Mouse (Mus musculus) neural tube, embryonic 14.5 days (tissue): ENCODE data around the gene Fndc3a. TPM values are rescaled to one million over a fixed set of nuclear protein-coding genes. Genes with fewer than 3 reads are reported as not detected.

Source experiments
- ATAC-seq: fragments of 200-750 bp; cut with Nextera tagmentation; 2 replicates; pipeline ENCODE4 v1.8.0; 2017; ENCODE audit warnings: low read depth, mild to moderate bottlenecking, moderate TSS enrichment, moderate library complexity
- H3K27ac ChIP-seq: fragments of 300-500 bp; sonication (generic); 2 replicates; pipeline ENCODE4 v1.5.1; 2014; ENCODE audit warnings: low read depth, mild to moderate bottlenecking, control low read depth, low read length, moderate library complexity, mixed read lengths
- H3K27me3 ChIP-seq: fragments of 300-500 bp; sonication (generic); 2 replicates; pipeline ENCODE4 v1.6.1; 2014; ENCODE audit warnings: low read length; ENCODE audit not compliant: control insufficient read depth, insufficient read depth
- H3K36me3 ChIP-seq: fragments of 300-500 bp; sonication (generic); 2 replicates; pipeline ENCODE4 v1.6.1; 2014; ENCODE audit warnings: low read length, mixed read lengths; ENCODE audit not compliant: control insufficient read depth, insufficient read depth
- H3K4me1 ChIP-seq: fragments of 300-500 bp; sonication (generic); 2 replicates; pipeline ENCODE4 v1.6.1; 2014; ENCODE audit warnings: low read length; ENCODE audit not compliant: control insufficient read depth, insufficient read depth
- H3K4me2 ChIP-seq: fragments of 300-500 bp; sonication (generic); 2 replicates; pipeline ENCODE4 v1.6.1; 2014; ENCODE audit warnings: mild to moderate bottlenecking, low read depth, low read length, control low read depth
- H3K4me3 ChIP-seq: fragments of 300-500 bp; sonication (generic); 2 replicates; pipeline ENCODE4 v1.5.1; 2014; ENCODE audit warnings: low read depth, low read length, control low read depth, mixed read lengths
- H3K9ac ChIP-seq: fragments of 300-500 bp; sonication (generic); replicated peaks from 2 replicates; pipeline ENCODE4 v1.6.1; 2014; ENCODE audit warnings: low read depth, mild to moderate bottlenecking, control low read depth, low read length, mixed read lengths
- H3K9me3 ChIP-seq: fragments of 300-500 bp; sonication (generic); 2 replicates; pipeline ENCODE4 v1.6.1; 2016; ENCODE audit warnings: low read length; ENCODE audit not compliant: control insufficient read depth
- whole genome bisulfite sequencing: fragments of 180-500 bp; shearing (Covaris S2); extraction: QIAGEN DNeasy Blood & Tissue Kit; methylation state at CpG from one replicate; pipeline ENCODE4 v1.1.7; 2014; 5-methylcytosine and 5-hydroxymethylcytosine counted together
- polyA plus RNA-seq: library from polyadenylated mRNA; unstranded; fragments of >200 nt; fragmentation: Nextera tagmentation; extraction: Ambion mirVana; gene quantifications from 2 replicates; pipeline ENCODE4 v1.2.1, GENCODE M21; 2014

The Fndc3a gene
- polyA plus RNA-seq, 1 experiment from 2014 or later = 63.3 TPM

DNA sequence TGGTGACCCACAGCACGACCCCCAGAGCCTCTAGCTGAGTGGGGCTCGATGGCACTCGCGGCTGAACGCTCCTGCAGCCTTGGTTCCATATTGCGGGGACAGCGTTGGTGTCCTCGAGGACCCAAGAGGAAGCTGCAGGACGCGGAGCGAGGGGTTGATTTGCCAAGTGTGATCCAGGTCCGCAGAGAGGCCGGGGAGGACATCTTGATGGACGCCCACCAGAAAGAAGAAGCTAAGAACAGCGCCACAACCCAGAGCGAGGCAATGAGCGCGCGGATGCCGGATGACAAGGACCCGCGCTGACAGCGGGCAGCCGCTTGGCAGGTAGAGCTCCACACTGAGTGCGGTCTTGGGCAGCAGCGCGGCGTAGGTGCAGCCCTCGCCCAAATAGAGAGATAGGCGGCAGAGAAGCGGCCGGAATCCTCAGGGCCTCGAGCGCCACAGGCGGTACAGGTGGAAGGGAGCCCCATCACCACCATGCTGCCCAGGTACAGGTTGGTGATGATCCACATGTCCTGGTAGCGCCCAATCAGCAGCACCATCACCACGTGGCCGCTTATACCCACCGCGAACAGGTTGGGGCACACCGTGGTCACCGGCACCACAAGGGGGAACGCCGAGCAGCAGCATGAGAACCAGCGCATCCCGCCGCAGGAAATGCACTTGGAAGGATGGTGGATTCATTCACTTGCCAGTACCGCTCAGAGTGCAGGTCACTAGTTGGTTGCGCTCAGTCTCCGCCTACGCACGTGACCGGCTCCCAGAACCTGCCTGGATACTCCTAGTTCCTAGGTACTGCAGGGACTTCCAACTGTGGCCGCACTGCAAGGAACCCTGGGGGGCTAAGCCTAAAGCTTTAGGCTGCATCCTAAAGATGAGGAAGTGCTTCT lies 177.5 kb downstream of the Fndc3a start:
- Histone ChIP-seq H3K27ac (no peak overlapping the region), H3K4me2 (peak overlapping the region; percentile 80), H3K9me3 (no peaks in the 10 kb centered on the region), H3K4me1 (no peaks in the 10 kb centered on the region; the same call in 1 of the 2 replicates), H3K36me3 (no peaks in the 10 kb centered on the region), H3K9ac (peak overlapping the region; percentile 46; the same call in 1 of the 2 replicates), H3K4me3 (peak overlapping the region; percentile 39), H3K27me3 (peaks cover 10% of the 10 kb centered on the region; the same call in 1 of the 2 replicates)
- peak; percentile 93 for ATAC-seq
- WGBS = 3% methylated on average over 54 of the region's 54 CpGs

DNA sequence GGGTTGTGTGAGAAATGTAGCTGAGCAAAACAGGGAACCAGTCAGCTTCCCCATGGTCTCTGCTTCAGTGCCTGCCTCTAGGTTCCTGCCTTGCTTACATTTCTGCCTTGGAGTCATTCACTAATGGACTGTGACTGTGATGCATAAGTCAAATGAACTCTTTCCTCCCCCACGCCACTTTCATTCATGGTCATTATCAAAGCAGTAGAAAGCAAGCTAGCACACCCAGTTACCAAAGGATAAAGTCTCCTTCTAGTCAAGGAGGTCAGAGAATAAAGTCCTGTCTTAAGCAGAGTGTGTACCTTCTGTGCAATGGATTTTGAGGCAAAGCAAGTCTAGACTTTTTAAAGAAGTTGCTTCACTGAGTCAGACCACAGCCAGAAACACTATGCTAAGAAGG lies 182.7 kb downstream of the Fndc3a start:
- no peak overlapping the region for H3K27ac ChIP-seq
- 62% methylated on average over 1 of the region's 1 CpGs for WGBS
- H3K4me2 ChIP-seq = no peak overlapping the region
- no peaks in the 10 kb centered on the region for H3K36me3 ChIP-seq
- no peak overlapping the region for H3K4me3 ChIP-seq
- no peaks in the 10 kb centered on the region; the same call in 1 of the 2 replicates for H3K4me1 ChIP-seq
- ATAC-seq = no peak
- no peak overlapping the region for H3K9ac ChIP-seq
- H3K27me3 ChIP-seq = peaks cover 10% of the 10 kb centered on the region; the same call in 1 of the 2 replicates
- H3K9me3 ChIP-seq = no peaks in the 10 kb centered on the region

DNA sequence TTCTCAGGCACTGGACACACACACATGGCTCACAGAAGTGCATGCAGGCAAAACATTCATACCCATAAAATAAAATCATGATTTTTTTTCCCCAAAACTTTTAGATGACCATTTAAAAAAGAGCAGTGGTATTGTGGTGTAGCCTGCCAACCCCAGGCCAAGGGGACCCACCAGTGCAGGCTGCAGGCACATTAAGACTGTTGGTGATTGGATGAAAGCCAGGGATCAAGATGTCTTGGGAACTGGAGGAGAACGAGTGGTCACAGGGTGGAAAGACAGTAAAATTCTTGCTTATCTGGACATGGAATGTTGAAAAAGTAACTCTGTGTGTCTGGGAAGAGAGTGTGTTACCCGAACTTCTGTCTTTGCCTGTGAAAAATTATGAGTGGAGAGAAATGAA lies 190.2 kb downstream of the Fndc3a start:
- Histone ChIP-seq H3K27me3 (no peaks in the 10 kb centered on the region), H3K9me3 (no peaks in the 10 kb centered on the region), H3K27ac (no peak overlapping the region), H3K36me3 (no peaks in the 10 kb centered on the region), H3K4me1 (no peaks in the 10 kb centered on the region), H3K9ac (no peak overlapping the region), H3K4me2 (no peak overlapping the region), H3K4me3 (no peak overlapping the region)
- no peak for ATAC-seq
- 73% methylated on average over 2 of the region's 2 CpGs for WGBS

DNA sequence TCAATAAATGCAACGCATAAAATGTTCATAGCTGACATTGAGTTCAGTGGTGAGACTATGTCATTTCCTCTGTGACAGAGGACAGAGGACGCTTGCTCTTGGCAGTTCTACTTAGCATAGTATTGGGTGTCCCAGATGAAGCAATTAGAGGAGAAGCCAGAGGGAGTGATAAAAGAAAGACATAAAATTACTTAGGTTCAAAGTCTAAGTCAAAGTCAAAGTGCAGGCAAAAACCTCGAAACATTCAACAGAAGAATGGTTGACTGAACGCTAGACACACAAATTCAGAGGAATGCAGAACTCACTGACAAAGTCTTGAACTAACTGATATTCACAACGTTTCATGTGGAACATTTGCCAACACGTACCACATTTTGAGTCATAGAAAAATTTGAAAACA lies 191.0 kb downstream of the Fndc3a start:
- H3K4me2 ChIP-seq = no peak overlapping the region
- ATAC-seq = no peak
- no peaks in the 10 kb centered on the region for H3K36me3 ChIP-seq
- H3K27ac ChIP-seq = no peak overlapping the region
- H3K27me3 ChIP-seq = no peaks in the 10 kb centered on the region
- H3K9me3 ChIP-seq = no peaks in the 10 kb centered on the region
- WGBS = 83% methylated on average over 6 of the region's 6 CpGs
- H3K4me1 ChIP-seq = no peaks in the 10 kb centered on the region
- no peak overlapping the region for H3K9ac ChIP-seq
- H3K4me3 ChIP-seq = no peak overlapping the region

DNA sequence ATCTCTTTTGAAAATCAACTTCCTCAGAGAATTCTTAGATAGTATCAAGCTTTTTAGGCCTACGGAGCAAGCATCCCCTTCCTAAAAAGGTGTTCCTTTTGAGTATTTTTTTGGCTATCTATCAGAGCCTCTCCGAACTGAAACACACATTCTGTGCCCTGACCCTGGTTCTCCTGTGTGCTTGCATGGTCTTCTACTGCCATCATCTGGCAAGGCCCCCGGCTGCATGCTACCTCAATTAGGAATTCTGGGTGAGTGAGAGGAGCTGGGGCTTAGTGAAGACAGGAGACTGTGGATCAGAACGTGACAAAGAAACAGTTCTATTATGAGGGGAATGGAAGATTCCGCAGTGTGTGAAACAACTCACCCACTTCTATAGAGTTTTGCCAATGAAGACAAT lies 193.4 kb downstream of the Fndc3a start:
- ATAC-seq = peak; percentile 60; the same call in 1 of the 2 replicates
- Histone ChIP-seq H3K9me3 (no peaks in the 10 kb centered on the region), H3K4me2 (no peak overlapping the region), H3K36me3 (no peaks in the 10 kb centered on the region), H3K9ac (no peak overlapping the region), H3K27ac (no peak overlapping the region), H3K4me1 (no peaks in the 10 kb centered on the region), H3K27me3 (no peaks in the 10 kb centered on the region), H3K4me3 (no peak overlapping the region)
- WGBS = 30% methylated on average over 5 of the region's 5 CpGs

DNA sequence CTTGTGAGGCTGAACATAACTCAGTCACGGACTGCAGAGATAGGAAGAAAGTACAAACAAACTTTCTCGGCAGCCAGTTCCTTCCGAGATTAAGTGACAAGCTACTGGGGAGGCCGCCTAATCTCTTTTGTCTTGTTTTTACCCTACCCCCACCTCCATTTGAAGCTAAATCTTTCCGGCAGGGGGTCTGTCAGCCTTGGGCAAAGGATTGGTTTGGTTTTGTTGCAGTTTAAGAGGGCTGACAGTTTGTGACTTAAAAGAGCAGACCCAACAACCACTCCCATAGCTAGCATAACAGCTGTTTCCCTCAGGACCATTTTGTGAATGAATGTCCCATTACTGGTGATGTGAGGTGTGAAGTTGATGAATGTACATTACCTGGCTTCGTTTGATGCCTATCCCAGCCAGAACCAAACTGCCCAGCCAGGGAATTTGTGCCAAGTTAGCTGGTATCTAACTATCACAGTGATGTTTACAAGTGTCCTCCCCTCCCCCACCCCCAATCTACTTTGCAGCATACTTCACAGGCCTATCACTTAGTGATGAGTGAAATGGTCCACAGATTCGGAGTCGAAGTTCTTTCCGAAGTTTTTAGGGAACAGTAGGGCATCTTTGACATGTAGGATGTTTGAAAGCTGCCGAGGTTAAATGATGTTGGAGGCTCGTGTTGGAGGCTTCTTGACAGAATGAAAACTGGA lies 202.9 kb downstream of the Fndc3a start:
- Histone ChIP-seq H3K9ac (no peak overlapping the region), H3K4me2 (peak overlapping the region; percentile 41), H3K4me3 (peak overlapping the region; percentile 13; the same call in 1 of the 2 replicates), H3K4me1 (no peaks in the 10 kb centered on the region), H3K27me3 (no peaks in the 10 kb centered on the region), H3K36me3 (no peaks in the 10 kb centered on the region), H3K9me3 (no peaks in the 10 kb centered on the region), H3K27ac (no peak overlapping the region)
- WGBS = 22% methylated on average over 11 of the region's 11 CpGs
- no peak for ATAC-seq

DNA sequence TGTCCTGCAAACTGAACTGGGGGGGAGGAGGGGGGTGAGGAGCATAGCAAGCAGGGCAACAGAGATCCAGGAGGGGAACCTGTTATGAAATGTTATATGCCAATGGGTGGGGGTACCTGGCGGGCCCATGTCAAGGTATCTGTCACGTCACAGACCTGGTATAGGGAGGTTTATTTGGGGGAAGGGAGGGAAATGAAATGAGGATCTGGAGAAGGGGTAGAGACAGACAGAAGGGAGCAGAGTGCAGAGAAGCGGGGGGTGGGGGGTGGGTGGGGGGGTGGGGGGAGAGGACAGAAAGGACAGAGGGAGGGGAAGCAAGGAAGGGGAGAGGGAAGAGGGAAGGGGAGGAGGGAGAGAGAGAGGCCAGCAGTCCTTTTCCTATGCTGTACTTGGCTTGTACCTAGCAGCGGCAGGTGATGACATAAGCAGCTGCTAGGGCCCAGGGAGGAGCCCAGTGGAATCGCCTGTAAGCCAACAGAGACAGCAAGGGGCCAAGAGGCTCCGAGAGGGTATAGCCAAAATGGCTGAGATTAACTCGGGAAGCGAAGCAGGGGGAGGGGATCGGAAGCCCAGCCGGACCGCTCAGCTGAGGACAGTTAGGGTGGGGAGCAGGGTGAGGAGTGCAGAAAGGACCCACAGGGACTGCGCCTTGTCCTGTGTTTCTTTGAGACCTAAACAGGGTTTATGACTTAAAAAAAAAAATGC lies 203.6 kb downstream of the Fndc3a start:
- Histone ChIP-seq H3K4me2 (peak overlapping the region; percentile 41), H3K9ac (no peak overlapping the region), H3K27ac (no peak overlapping the region), H3K27me3 (no peaks in the 10 kb centered on the region), H3K4me3 (peak overlapping the region; percentile 13; the same call in 1 of the 2 replicates), H3K4me1 (no peaks in the 10 kb centered on the region), H3K9me3 (no peaks in the 10 kb centered on the region), H3K36me3 (no peaks in the 10 kb centered on the region)
- ATAC-seq = no peak
- 14% methylated on average over 11 of the region's 12 CpGs for WGBS

DNA sequence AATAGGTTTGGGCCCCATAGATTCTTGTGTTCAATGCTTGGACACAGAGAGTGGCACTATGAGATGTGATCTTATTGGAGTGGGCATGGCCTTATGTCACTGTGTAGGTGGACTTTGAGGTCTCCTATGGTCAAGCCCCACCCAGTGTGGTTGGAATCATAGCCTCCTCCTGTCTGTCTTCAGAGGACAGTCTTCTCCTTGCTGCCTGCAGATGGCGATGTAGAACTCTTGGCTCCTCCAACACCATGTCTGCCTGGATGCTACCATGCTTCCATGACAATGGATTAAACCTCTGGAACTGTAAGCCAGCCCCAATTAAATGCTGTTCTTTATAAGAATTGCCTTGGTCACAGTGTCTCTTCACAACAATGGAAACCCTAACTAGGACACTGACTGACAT lies 204.8 kb downstream of the Fndc3a start:
- Histone ChIP-seq H3K4me2 (no peak overlapping the region), H3K4me1 (no peaks in the 10 kb centered on the region), H3K9ac (no peak overlapping the region)

More for the DNA sequence above, 204.8 kb downstream of the Fndc3a start:
- H3K27me3 ChIP-seq = no peaks in the 10 kb centered on the region
- no peaks in the 10 kb centered on the region for H3K9me3 ChIP-seq
- no peak overlapping the region for H3K27ac ChIP-seq
- H3K4me3 ChIP-seq = no peak overlapping the region
- no peaks in the 10 kb centered on the region for H3K36me3 ChIP-seq
- WGBS = 92% methylated on average over 1 of the region's 1 CpGs
- no peak for ATAC-seq
